Mouse (Mus musculus) testis, adult 2 months (tissue): ENCODE measurements around the gene Sema3g.

ENCODE experiments used
- CTCF ChIP-seq: fragments of 200-500 bp; IDR thresholded peaks from 2 replicates; pipeline ENCODE4 v1.5.1; 2012; ENCODE audit warnings: low read depth, mild to moderate bottlenecking, inconsistent platforms, low read length, moderate library complexity; ENCODE audit not compliant: control insufficient read depth, insufficient read depth, insufficient replicate concordance
- POLR2A ChIP-seq: fragments of 200-500 bp; IDR thresholded peaks from 2 replicates; pipeline ENCODE4 v1.6.1; 2012; ENCODE audit warnings: low read depth, mild to moderate bottlenecking, inconsistent platforms, low read length, moderate library complexity; ENCODE audit not compliant: control insufficient read depth

DNA sequence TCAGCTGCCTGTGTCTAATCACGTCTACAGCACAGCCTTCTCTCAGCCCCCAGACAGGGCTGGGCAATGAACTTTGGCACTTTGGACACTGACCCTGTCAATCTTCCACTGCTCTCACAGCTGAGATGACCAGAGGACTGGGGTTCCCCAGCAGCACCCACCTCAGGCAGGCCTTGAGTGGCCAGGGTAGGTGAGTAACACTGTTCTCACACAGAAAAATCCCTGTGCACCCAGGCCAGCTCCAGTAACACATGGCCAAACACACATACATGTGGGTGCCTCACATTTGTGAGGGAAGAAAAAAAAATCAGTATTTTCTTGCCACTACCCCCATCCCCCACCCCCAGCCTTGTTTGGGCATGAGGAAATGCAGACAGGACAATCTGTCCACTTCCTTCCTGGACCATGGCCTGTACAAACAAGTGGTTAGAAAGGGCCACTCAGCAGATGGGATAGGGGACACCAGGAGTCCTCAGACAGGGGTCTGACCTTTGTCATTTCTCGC, 34.8 kb upstream of the Sema3g start:
- TF ChIP-seq POLR2A, result no peak
- no peak for TF ChIP-seq CTCF
